Mouse (Mus musculus) E14TG2a.4 (cell line): ENCODE data around the gene Gm13199.

Source experiments
- CTCF ChIP-seq: conservative IDR thresholded peaks from 2 replicates; pipeline ENCODE4 v1.5.1; 2014; ENCODE audit warnings: low read length
- NANOG ChIP-seq: IDR thresholded peaks from 2 replicates; pipeline ENCODE4 v1.6.1; 2014; ENCODE audit warnings: borderline replicate concordance, low read length, mixed read lengths
- POU5F1 ChIP-seq: IDR thresholded peaks from 2 replicates; pipeline ENCODE4 v1.6.1; 2014; ENCODE audit warnings: low read length, borderline replicate concordance

DNA sequence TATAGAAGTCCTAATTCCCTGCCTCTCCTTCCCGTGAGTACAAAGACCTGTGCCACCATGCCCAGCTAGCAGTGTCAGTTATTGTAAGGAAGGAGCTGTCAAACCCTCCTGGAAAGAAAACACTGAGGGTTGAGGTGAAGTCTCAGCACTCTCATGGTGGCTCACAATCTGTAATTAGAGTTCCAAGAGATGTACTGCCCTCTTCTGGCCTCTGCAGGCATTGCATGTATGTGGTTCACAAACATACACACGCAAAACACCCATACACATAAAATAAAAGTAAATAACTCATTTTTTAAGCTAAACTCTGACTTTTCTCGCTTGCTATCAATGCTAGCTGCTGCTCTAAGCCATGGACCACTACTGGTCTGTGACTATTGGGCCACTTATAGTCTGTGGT lies 43.9 kb upstream of the Gm13199 start:
- TF ChIP-seq CTCF (peak; percentile 81), NANOG (no peak), POU5F1 (no peak)
